Mouse (Mus musculus): ENCODE data around the gene Tmem159.

GRCm38 (mm10) chr7:120150898-120151297 lies 48.7 kb downstream of the Tmem159 start:
- TF ChIP-seq EP300 (IDR thresholded peaks at IDR 0.05; ENCODE audit: low read depth) = no peak
- TF ChIP-seq CTCF (IDR thresholded peaks at IDR 0.05; ENCODE audit: low read depth) = no peak

All from liver, postnatal 0 days (tissue).